In genomic region chr4:62479937-62480708, GRCm38 (mm10) we compare ENCODE assay signal across 8 mouse cellular contexts. TPM values are rescaled to one million over a fixed set of nuclear protein-coding genes. Genes with fewer than 3 reads are reported as not detected.
DNase-seq lines count a peak whose midpoint lies in the region; ATAC-seq and TF ChIP-seq lines count a peak whose summit lies in the region.

Gene Bspry, plus strand, starts transcription at chr4:62480053.

- H3K9ac ChIP-seq in embryonic facial prominence, embryonic 15.5 days = 0 out of 2 replicates have a peak within 1 kb of the TSS, but pooled peaks have one; percentile 9
- H3K9ac ChIP-seq in hindbrain, postnatal 0 days (replicated peaks; ENCODE audit: low read length) = peak within 1 kb of the TSS; percentile 38; the same call in 1 of the 2 replicates
- peak within 1 kb of the TSS; percentile 30; the same call in 1 of the 2 replicates for H3K9ac ChIP-seq in liver, embryonic 11.5 days (ENCODE audit: low read depth, low read length)
- peak within 1 kb of the TSS; percentile 46 for H3K9ac ChIP-seq in midbrain, postnatal 0 days (replicated peaks; ENCODE audit: low read length, poor library complexity, severe bottlenecking)

- 0 out of 2 replicates have a peak within 1 kb of the TSS, but pooled peaks have one; percentile 41 for H3K27ac ChIP-seq in embryonic facial prominence, embryonic 15.5 days (replicated peaks)
- no peak within 1 kb of the TSS for H3K27ac ChIP-seq in hindbrain, postnatal 0 days
- H3K27ac ChIP-seq in liver, embryonic 11.5 days (ENCODE audit: low read depth, low read length) = no peak within 1 kb of the TSS
- H3K27ac ChIP-seq in midbrain, postnatal 0 days (ENCODE audit: low read depth, low read length) = no peak within 1 kb of the TSS
- no peak within 1 kb of the TSS for H3K27ac ChIP-seq in thymus, adult 2 months (ENCODE audit: control insufficient read depth, insufficient read depth, low read length)

- intact Hi-C loops in left cerebral cortex, postnatal 25 days (cut with DNase I) = no loop called here

- H3K27me3 ChIP-seq in embryonic facial prominence, embryonic 15.5 days = no peaks in the 10 kb centered on the region
- no peaks in the 10 kb centered on the region for H3K27me3 ChIP-seq in hindbrain, postnatal 0 days (ENCODE audit: insufficient read depth, low read length)
- peaks cover 14% of the 10 kb centered on the region for H3K27me3 ChIP-seq in liver, embryonic 11.5 days (replicated peaks; ENCODE audit: control insufficient read depth, insufficient read depth, low read length)
- H3K27me3 ChIP-seq in midbrain, postnatal 0 days (ENCODE audit: insufficient read depth, low read length) = 0 out of 2 replicates have a peak, but pooled peaks cover 4% of the 10 kb centered on the region
- no peaks in the 10 kb centered on the region for H3K27me3 ChIP-seq in thymus, adult 2 months (ENCODE audit: control insufficient read depth, insufficient read depth, low read length)

- H3K4me2 ChIP-seq in embryonic facial prominence, embryonic 15.5 days (replicated peaks) = peak within 1 kb of the TSS; percentile 82
- H3K4me2 ChIP-seq in hindbrain, postnatal 0 days (ENCODE audit: low read depth, low read length) = peak within 1 kb of the TSS; percentile 87
- peak within 1 kb of the TSS; percentile 95 for H3K4me2 ChIP-seq in liver, embryonic 11.5 days
- peak within 1 kb of the TSS; percentile 78 for H3K4me2 ChIP-seq in midbrain, postnatal 0 days (ENCODE audit: low read depth, low read length, poor library complexity, severe bottlenecking)

- DNase-seq in urinary bladder, adult 18-20 months (ENCODE audit: low spot score in 2 of 2) = peak; percentile 50 to 59
- DNase-seq in urinary bladder, postnatal 10 days (ENCODE audit: low spot score) = no peak
- DNase-seq in hindbrain, postnatal 0 days (ENCODE audit: low spot score) = peak; percentile 31
- DNase-seq in liver, embryonic 11.5 days (ENCODE audit: low spot score) = peak; percentile 51
- no peak for DNase-seq in midbrain, postnatal 0 days (ENCODE audit: low spot score)
- DNase-seq in thymus, adult 2 months = peak; percentile 60
- DNase-seq in left cerebral cortex, postnatal 25 days (ENCODE audit: low spot score in 2 of 2) = no peak

- no peaks in the 10 kb centered on the region for H3K36me3 ChIP-seq in embryonic facial prominence, embryonic 15.5 days
- no peaks in the 10 kb centered on the region for H3K36me3 ChIP-seq in hindbrain, postnatal 0 days (ENCODE audit: insufficient read depth, low read length)
- H3K36me3 ChIP-seq in liver, embryonic 11.5 days (ENCODE audit: control insufficient read depth, insufficient read depth, low read length) = no peaks in the 10 kb centered on the region
- no peaks in the 10 kb centered on the region for H3K36me3 ChIP-seq in midbrain, postnatal 0 days (ENCODE audit: insufficient read depth, low read length)
- no peaks in the 10 kb centered on the region for H3K36me3 ChIP-seq in thymus, adult 2 months (ENCODE audit: control insufficient read depth, insufficient read depth, low read length)

- WGBS in embryonic facial prominence, embryonic 15.5 days = 2% methylated on average over 71 of the region's 71 CpGs
- WGBS in hindbrain, postnatal 0 days = 4% methylated on average over 67 of the region's 71 CpGs
- WGBS in liver, embryonic 11.5 days = 2% methylated on average over 68 of the region's 71 CpGs
- WGBS in midbrain, postnatal 0 days = 2% methylated on average over 59 of the region's 71 CpGs
- WGBS in thymus, adult 2 months = under 1% methylated on average over 71 of the region's 71 CpGs

- TF ChIP-seq POLR2A in thymus, adult 2 months (IDR thresholded peaks at IDR 0.05; ENCODE audit: control insufficient read depth, extremely low read depth, insufficient read depth, low read length, poor library complexity) = no peak

- H3K9me3 ChIP-seq in embryonic facial prominence, embryonic 15.5 days (replicated peaks) = no peaks in the 10 kb centered on the region
- H3K9me3 ChIP-seq in hindbrain, postnatal 0 days (ENCODE audit: low read length) = no peaks in the 10 kb centered on the region
- H3K9me3 ChIP-seq in liver, embryonic 11.5 days (ENCODE audit: control insufficient read depth, low read length) = no peaks in the 10 kb centered on the region
- no peaks in the 10 kb centered on the region for H3K9me3 ChIP-seq in midbrain, postnatal 0 days (ENCODE audit: low read length)

- peaks cover 11% of the 10 kb centered on the region; the same call in 1 of the 2 replicates for H3K4me1 ChIP-seq in embryonic facial prominence, embryonic 15.5 days
- H3K4me1 ChIP-seq in hindbrain, postnatal 0 days (ENCODE audit: insufficient read depth, low read length) = no peaks in the 10 kb centered on the region
- H3K4me1 ChIP-seq in liver, embryonic 11.5 days (replicated peaks; ENCODE audit: control insufficient read depth, insufficient read depth, low read length) = peaks cover 4% of the 10 kb centered on the region
- no peaks in the 10 kb centered on the region for H3K4me1 ChIP-seq in midbrain, postnatal 0 days (ENCODE audit: insufficient read depth, low read length)
- H3K4me1 ChIP-seq in thymus, adult 2 months (replicated peaks; ENCODE audit: control insufficient read depth, insufficient read depth, low read length) = peaks cover 28% of the 10 kb centered on the region

- TF ChIP-seq CTCF in hindbrain, postnatal 0 days (IDR thresholded peaks at IDR 0.05; ENCODE audit: low read depth) = no peak
- TF ChIP-seq CTCF in midbrain, postnatal 0 days (IDR thresholded peaks at IDR 0.05) = no peak
- 0 out of 2 replicates have a peak, but pooled peaks have one; percentile 3 for TF ChIP-seq CTCF in thymus, adult 2 months (IDR thresholded peaks at IDR 0.05; ENCODE audit: borderline replicate concordance, control insufficient read depth, extremely low read depth, insufficient read depth, low read length, poor library complexity)

- H3K4me3 ChIP-seq in embryonic facial prominence, embryonic 15.5 days (replicated peaks) = peak within 1 kb of the TSS; percentile 46
- H3K4me3 ChIP-seq in hindbrain, postnatal 0 days (ENCODE audit: low read length) = peak within 1 kb of the TSS; percentile 47
- H3K4me3 ChIP-seq in liver, embryonic 11.5 days (ENCODE audit: low read depth, low read length) = peak within 1 kb of the TSS; percentile 60
- peak within 1 kb of the TSS; percentile 41 for H3K4me3 ChIP-seq in midbrain, postnatal 0 days (ENCODE audit: low read depth, low read length)
- peak within 1 kb of the TSS; percentile 34 for H3K4me3 ChIP-seq in thymus, adult 2 months (ENCODE audit: control insufficient read depth, insufficient read depth, low read length)

- peak; percentile 73 for ATAC-seq in embryonic facial prominence, embryonic 15.5 days (ENCODE audit: insufficient number of reproducible peaks, low FRiP score, low TSS enrichment, low read depth)
- ATAC-seq in hindbrain, postnatal 0 days = peak; percentile 79
- peak; percentile 63 for ATAC-seq in liver, embryonic 11.5 days (replicated peaks; ENCODE audit: low FRiP score)
- peak; percentile 67 for ATAC-seq in midbrain, postnatal 0 days (ENCODE audit: low FRiP score)

RNA-seq across cellular contexts. Expression of gene Bspry, which starts in this region (rescaled TPM):
- 14.5 and 16.3 TPM in 2 replicates for polyA plus RNA-seq in embryonic facial prominence, embryonic 15.5 days (2015; fragmentation: Nextera tagmentation; extraction: Ambion mirVana)
- total RNA-seq in hindbrain, postnatal 0 days (2014; rRNA removed) = 0.37 and 2.0 TPM in 2 replicates
- polyA plus RNA-seq in hindbrain, postnatal 0 days (2015; fragmentation: Nextera tagmentation; extraction: Ambion mirVana) = 0.95 and 0.96 TPM in 2 replicates
- 0.48 and 0.99 TPM in 2 replicates for polyA plus RNA-seq in liver, embryonic 11.5 days (2014; fragmentation: Nextera tagmentation; extraction: Ambion mirVana)
- 1.5 and 1.7 TPM in 2 replicates for total RNA-seq in midbrain, postnatal 0 days (2014; rRNA removed)
- 0.49 and 0.84 TPM in 2 replicates for polyA plus RNA-seq in midbrain, postnatal 0 days (2015; fragmentation: Nextera tagmentation; extraction: Ambion mirVana)
- polyA plus RNA-seq in thymus, adult 2 months (2012; rRNA removed) = 19.7 and 19.8 TPM in 2 replicates
- total RNA-seq in left cerebral cortex, postnatal 25 days (2021) = under 1 TPM; 0.34 to 0.53 TPM

Comparison
In these comparisons a context has a peak if more than half of its experiments do, and no peak if none do; other contexts are left out.
1. DNase-seq: peak in urinary bladder, adult 18-20 months (2 of 2), hindbrain, postnatal 0 days (single experiment) and thymus, adult 2 months (single experiment); none in urinary bladder, postnatal 10 days (single experiment), midbrain, postnatal 0 days (single experiment) and left cerebral cortex, postnatal 25 days (0 of 2).
2. Peak in DNase-seq, ATAC-seq, H3K4me3 ChIP-seq, H3K9ac ChIP-seq and H3K4me2 ChIP-seq in liver, embryonic 11.5 days; RNA of the gene not detected or under 1 TPM.
3. Peak in every context shown above with its lines, with median percentiles within 50 percentile points of each other: ATAC-seq, H3K4me2 ChIP-seq, H3K4me3 ChIP-seq and H3K9ac ChIP-seq.